Mouse (Mus musculus): ENCODE data around the gene Kcnh7. TPM values are rescaled to one million over a fixed set of nuclear protein-coding genes. Genes with fewer than 3 reads are reported as not detected.
"Not testable (repeated sequence)": the region's sequence is repeated elsewhere in the genome, so short reads cannot be mapped to it uniquely, and the experiment has no call there.

Gene Kcnh7
- total RNA-seq, 1 experiment = 0.04 TPM

DNA sequence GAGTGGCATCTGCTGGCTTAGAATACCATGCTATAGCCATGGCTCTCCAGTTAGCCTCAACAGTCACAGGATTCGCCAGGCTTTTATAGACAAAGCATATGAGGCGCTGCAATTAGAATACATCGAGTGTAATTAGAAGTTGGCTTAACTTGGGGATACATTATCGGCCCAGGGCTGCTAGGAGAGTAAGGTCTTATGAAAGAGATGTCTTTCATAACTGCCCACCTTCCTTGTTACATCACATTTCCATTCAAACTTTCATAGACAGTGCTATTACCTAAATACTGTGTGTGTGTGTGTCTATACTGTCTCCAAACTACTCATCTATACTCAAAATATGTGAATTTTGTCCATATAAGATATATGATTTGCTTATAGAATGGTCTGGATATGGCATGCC is 468.8 kb downstream of the Kcnh7 start:
- in situ Hi-C loops (cut with MboI; ENCODE audit: low sequenced_read_pairs in 2 of 2, unreplicated experiment in 2 of 2) = no loop called here
- Histone ChIP-seq H3K4me3 (ENCODE audit: insufficient read depth in 1 of 2, low read depth in 1 of 2, low read length in 2 of 2, poor library complexity in 1 of 2, severe bottlenecking in 1 of 2) (no peak overlapping the region), H3K27ac (ENCODE audit: insufficient read depth, low read depth, low read length, poor library complexity, severe bottlenecking) (no peak overlapping the region), H3K36me3 (ENCODE audit: control insufficient read depth, insufficient read depth, low read length, poor library complexity, severe bottlenecking) (no peaks in the 10 kb centered on the region), H3K4me1 (ENCODE audit: control insufficient read depth in 2 of 2, insufficient read depth in 2 of 2, low read length in 2 of 2, poor library complexity in 1 of 2) (no peaks in the 10 kb centered on the region), H3K9me3 (ENCODE audit: control insufficient read depth, insufficient read depth, low read depth, low read length) (no peaks in the 10 kb centered on the region), H3K9ac (ENCODE audit: insufficient read depth, low read depth, low read length, poor library complexity, severe bottlenecking) (no peak overlapping the region)
- no peak for DNase-seq (ENCODE audit: low read depth, low spot score)
- TF ChIP-seq HCFC1 (IDR thresholded peaks at IDR 0.05; ENCODE audit: borderline replicate concordance, insufficient read depth, low read length) = no peak
- TF ChIP-seq ZC3H11A (IDR thresholded peaks at IDR 0.05; ENCODE audit: borderline replicate concordance, low read depth, low read length) = no peak

- H3K36me3 ChIP-seq (ENCODE audit: control insufficient read depth, insufficient read depth, low read length, poor library complexity, severe bottlenecking); H3K9ac ChIP-seq (ENCODE audit: insufficient read depth, low read depth, low read length, poor library complexity, severe bottlenecking); H3K9me3 ChIP-seq (ENCODE audit: control insufficient read depth, insufficient read depth, low read depth, low read length); DNase-seq (ENCODE audit: low read depth, low spot score); H3K4me1 ChIP-seq (ENCODE audit: control insufficient read depth in 2 of 2, insufficient read depth in 2 of 2, low read length in 2 of 2, poor library complexity in 1 of 2); H3K27ac ChIP-seq (ENCODE audit: insufficient read depth, low read depth, low read length, poor library complexity, severe bottlenecking); H3K4me3 ChIP-seq (ENCODE audit: insufficient read depth in 1 of 2, low read depth in 1 of 2, low read length in 2 of 2, poor library complexity in 1 of 2, severe bottlenecking in 1 of 2); in situ Hi-C loops (cut with MboI; ENCODE audit: low sequenced_read_pairs in 2 of 2, unreplicated experiment in 2 of 2): not testable (repeated sequence)
Observed at GRCm38 (mm10) chr2:62714362-62714761, 469.7 kb downstream of the Kcnh7 start.

DNA sequence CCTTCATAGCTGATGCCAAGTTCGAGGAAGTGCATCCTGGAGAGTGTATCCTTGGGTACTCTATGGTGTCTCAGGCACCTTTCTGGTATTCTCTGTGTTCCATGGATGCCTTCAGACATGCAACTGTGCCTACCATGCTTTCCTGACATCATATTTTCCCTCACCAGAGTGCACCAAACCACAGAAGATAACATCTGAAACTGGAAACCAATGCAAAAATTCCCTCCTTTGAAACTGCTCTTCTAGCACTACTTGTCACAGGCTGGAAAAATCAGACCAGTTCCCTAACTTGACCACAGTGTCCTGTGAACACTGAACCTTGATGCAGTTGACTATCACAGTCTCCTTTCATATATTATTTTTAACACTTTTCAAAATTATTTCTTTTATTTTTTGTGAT is 474.5 kb downstream of the Kcnh7 start:
- Histone ChIP-seq H3K4me1 (ENCODE audit: control insufficient read depth in 2 of 2, insufficient read depth in 2 of 2, low read length in 2 of 2, poor library complexity in 1 of 2) (no peaks in the 10 kb centered on the region; a peak in 1 of 4 replicates), H3K9me3 (ENCODE audit: control insufficient read depth, insufficient read depth, low read depth, low read length) (no peaks in the 10 kb centered on the region), H3K36me3 (ENCODE audit: control insufficient read depth, insufficient read depth, low read length, poor library complexity, severe bottlenecking) (no peaks in the 10 kb centered on the region), H3K27ac (ENCODE audit: insufficient read depth, low read depth, low read length, poor library complexity, severe bottlenecking) (no peak overlapping the region), H3K9ac (ENCODE audit: insufficient read depth, low read depth, low read length, poor library complexity, severe bottlenecking) (no peak overlapping the region), H3K4me3 (ENCODE audit: insufficient read depth in 1 of 2, low read depth in 1 of 2, low read length in 2 of 2, poor library complexity in 1 of 2, severe bottlenecking in 1 of 2) (no peak overlapping the region)
- TF ChIP-seq HCFC1 (IDR thresholded peaks at IDR 0.05; ENCODE audit: borderline replicate concordance, insufficient read depth, low read length) = no peak
- no peak for TF ChIP-seq ZNF384 (IDR thresholded peaks at IDR 0.05; ENCODE audit: low read depth, low read length)
- no peak for TF ChIP-seq MAFK (IDR thresholded peaks at IDR 0.05; ENCODE audit: insufficient read depth, low read depth, low read length)
- no peak for TF ChIP-seq ZC3H11A (IDR thresholded peaks at IDR 0.05; ENCODE audit: borderline replicate concordance, low read depth, low read length)
- TF ChIP-seq CHD2 (IDR thresholded peaks at IDR 0.05; ENCODE audit: low read depth, low read length) = no peak
- DNase-seq (ENCODE audit: low read depth, low spot score) = no peak
- in situ Hi-C loops (cut with MboI; ENCODE audit: low sequenced_read_pairs in 2 of 2, unreplicated experiment in 2 of 2) = no loop called here

- DNase-seq (ENCODE audit: low read depth, low spot score) = no peak
- H3K36me3 ChIP-seq (ENCODE audit: control insufficient read depth, insufficient read depth, low read length, poor library complexity, severe bottlenecking) = no peaks in the 10 kb centered on the region
- in situ Hi-C loops (cut with MboI; ENCODE audit: low sequenced_read_pairs in 2 of 2, unreplicated experiment in 2 of 2) = no loop called here
- no peak overlapping the region for H3K27ac ChIP-seq (ENCODE audit: insufficient read depth, low read depth, low read length, poor library complexity, severe bottlenecking)
- H3K4me3 ChIP-seq (ENCODE audit: insufficient read depth in 1 of 2, low read depth in 1 of 2, low read length in 2 of 2, poor library complexity in 1 of 2, severe bottlenecking in 1 of 2) = no peak overlapping the region
- H3K4me1 ChIP-seq (ENCODE audit: control insufficient read depth in 2 of 2, insufficient read depth in 2 of 2, low read length in 2 of 2, poor library complexity in 1 of 2) = no peaks in the 10 kb centered on the region; a peak in 1 of 4 replicates
- no peaks in the 10 kb centered on the region for H3K9me3 ChIP-seq (ENCODE audit: control insufficient read depth, insufficient read depth, low read depth, low read length)
- TF ChIP-seq ZC3H11A (IDR thresholded peaks at IDR 0.05; ENCODE audit: borderline replicate concordance, low read depth, low read length) (no peak), MAFK (IDR thresholded peaks at IDR 0.05; ENCODE audit: insufficient read depth, low read depth, low read length) (no peak), ZNF384 (IDR thresholded peaks at IDR 0.05; ENCODE audit: low read depth, low read length) (no peak)
- no peak overlapping the region for H3K9ac ChIP-seq (ENCODE audit: insufficient read depth, low read depth, low read length, poor library complexity, severe bottlenecking)
Observed at GRCm38 (mm10) chr2:62706313-62706712, 477.8 kb downstream of the Kcnh7 start.

GRCm38 (mm10) chr2:62685934-62686333 is 498.2 kb downstream of the Kcnh7 start:
- in situ Hi-C loops (cut with MboI; ENCODE audit: low sequenced_read_pairs in 2 of 2, unreplicated experiment in 2 of 2) = no loop called here
- Histone ChIP-seq H3K4me3 (ENCODE audit: insufficient read depth in 1 of 2, low read depth in 1 of 2, low read length in 2 of 2, poor library complexity in 1 of 2, severe bottlenecking in 1 of 2) (no peak overlapping the region), H3K4me1 (ENCODE audit: control insufficient read depth in 2 of 2, insufficient read depth in 2 of 2, low read length in 2 of 2, poor library complexity in 1 of 2) (peaks cover 0 to 2% of the 10 kb centered on the region in 2 experiments; a peak in 1 of 4 replicates), H3K9ac (ENCODE audit: insufficient read depth, low read depth, low read length, poor library complexity, severe bottlenecking) (no peak overlapping the region), H3K9me3 (ENCODE audit: control insufficient read depth, insufficient read depth, low read depth, low read length) (no peaks in the 10 kb centered on the region), H3K27ac (ENCODE audit: insufficient read depth, low read depth, low read length, poor library complexity, severe bottlenecking) (no peak overlapping the region), H3K36me3 (ENCODE audit: control insufficient read depth, insufficient read depth, low read length, poor library complexity, severe bottlenecking) (no peaks in the 10 kb centered on the region; the same call in 1 of the 2 replicates)
- no peak for DNase-seq (ENCODE audit: low read depth, low spot score)
- no peak for TF ChIP-seq CHD2 (IDR thresholded peaks at IDR 0.05; ENCODE audit: low read depth, low read length)
- TF ChIP-seq HCFC1 (IDR thresholded peaks at IDR 0.05; ENCODE audit: borderline replicate concordance, insufficient read depth, low read length) = no peak
- no peak for TF ChIP-seq MAFK (IDR thresholded peaks at IDR 0.05; ENCODE audit: insufficient read depth, low read depth, low read length)
- TF ChIP-seq ZC3H11A (IDR thresholded peaks at IDR 0.05; ENCODE audit: borderline replicate concordance, low read depth, low read length) = no peak
- no peak for TF ChIP-seq ZNF384 (IDR thresholded peaks at IDR 0.05; ENCODE audit: low read depth, low read length)

Data from ES-E14 (cell line).